Mouse (Mus musculus) stomach, postnatal 0 days (tissue): Measurements from ENCODE around the gene Dab1. TPM values are rescaled to one million over a fixed set of nuclear protein-coding genes. Genes with fewer than 3 reads are reported as not detected.
A peak's percentile ranks its signal among the peaks of the same experiment; 100 is the strongest.

Experiments used
- ATAC-seq: fragments of 200-750 bp; cut with Nextera tagmentation; 2 replicates; pipeline ENCODE4 v1.8.0; 2017; ENCODE audit not compliant: low FRiP score, low TSS enrichment
- DNase-seq: peaks from one replicate; pipeline ENCODE4 v3.0.0-alpha.2; 2016; ENCODE audit warnings: low spot score
- H3K27ac ChIP-seq: fragments of 300-500 bp; sonication (generic); replicated peaks from 2 replicates; pipeline ENCODE4 v1.5.1; 2014; ENCODE audit warnings: mild to moderate bottlenecking, control low read depth
- H3K27me3 ChIP-seq: fragments of 300-500 bp; sonication (generic); 2 replicates; pipeline ENCODE4 v1.6.1; 2014; ENCODE audit warnings: low read length; ENCODE audit not compliant: control insufficient read depth, insufficient read depth
- H3K36me3 ChIP-seq: fragments of 300-500 bp; sonication (generic); 2 replicates; pipeline ENCODE4 v1.6.1; 2014; ENCODE audit warnings: low read length, mixed read lengths; ENCODE audit not compliant: control insufficient read depth, insufficient read depth
- H3K4me1 ChIP-seq: fragments of 300-500 bp; sonication (generic); replicated peaks from 2 replicates; pipeline ENCODE4 v1.6.1; 2014; ENCODE audit warnings: antibody characterized with exemption; ENCODE audit not compliant: control insufficient read depth, insufficient read depth
- H3K4me2 ChIP-seq: fragments of 300-500 bp; sonication (generic); replicated peaks from 2 replicates; pipeline ENCODE4 v1.6.1; 2014; ENCODE audit warnings: low read depth, mild to moderate bottlenecking, control low read depth, moderate library complexity
- H3K4me3 ChIP-seq: fragments of 300-500 bp; sonication (generic); 2 replicates; pipeline ENCODE4 v1.5.1; 2014; ENCODE audit warnings: low read depth, low read length, control low read depth
- H3K9ac ChIP-seq: fragments of 300-500 bp; sonication (generic); 2 replicates; pipeline ENCODE4 v1.6.1; 2014; ENCODE audit warnings: mild to moderate bottlenecking, low read length, control low read depth, mixed read lengths
- H3K9me3 ChIP-seq: fragments of 300-500 bp; sonication (generic); 2 replicates; pipeline ENCODE4 v1.6.1; 2016; ENCODE audit warnings: low read length; ENCODE audit not compliant: control insufficient read depth
- CTCF ChIP-seq: IDR thresholded peaks from 2 replicates; pipeline ENCODE4 v1.5.1; 2016; ENCODE audit warnings: antibody characterized with exemption, low read depth, mild to moderate bottlenecking, moderate library complexity
- EP300 ChIP-seq: optimal IDR thresholded peaks from 2 replicates; pipeline ENCODE3; 2016; ENCODE audit warnings: antibody characterized with exemption
- WGBS: fragments of 180-500 bp; shearing (Covaris S2); extraction: QIAGEN DNeasy Blood & Tissue Kit; methylation state at CpG from one replicate; pipeline ENCODE4 v1.1.7; 2014; 5-methylcytosine and 5-hydroxymethylcytosine counted together
- polyA plus RNA-seq: library from polyadenylated mRNA; unstranded; fragments of >200 nt; fragmentation: Nextera tagmentation; extraction: Ambion mirVana; gene quantifications from 2 replicates; pipeline ENCODE4 v1.2.1, GENCODE M21; 2015

Dab1 gene
- polyA plus RNA-seq, 1 experiment from 2014 or later = 7.4 TPM

DNA sequence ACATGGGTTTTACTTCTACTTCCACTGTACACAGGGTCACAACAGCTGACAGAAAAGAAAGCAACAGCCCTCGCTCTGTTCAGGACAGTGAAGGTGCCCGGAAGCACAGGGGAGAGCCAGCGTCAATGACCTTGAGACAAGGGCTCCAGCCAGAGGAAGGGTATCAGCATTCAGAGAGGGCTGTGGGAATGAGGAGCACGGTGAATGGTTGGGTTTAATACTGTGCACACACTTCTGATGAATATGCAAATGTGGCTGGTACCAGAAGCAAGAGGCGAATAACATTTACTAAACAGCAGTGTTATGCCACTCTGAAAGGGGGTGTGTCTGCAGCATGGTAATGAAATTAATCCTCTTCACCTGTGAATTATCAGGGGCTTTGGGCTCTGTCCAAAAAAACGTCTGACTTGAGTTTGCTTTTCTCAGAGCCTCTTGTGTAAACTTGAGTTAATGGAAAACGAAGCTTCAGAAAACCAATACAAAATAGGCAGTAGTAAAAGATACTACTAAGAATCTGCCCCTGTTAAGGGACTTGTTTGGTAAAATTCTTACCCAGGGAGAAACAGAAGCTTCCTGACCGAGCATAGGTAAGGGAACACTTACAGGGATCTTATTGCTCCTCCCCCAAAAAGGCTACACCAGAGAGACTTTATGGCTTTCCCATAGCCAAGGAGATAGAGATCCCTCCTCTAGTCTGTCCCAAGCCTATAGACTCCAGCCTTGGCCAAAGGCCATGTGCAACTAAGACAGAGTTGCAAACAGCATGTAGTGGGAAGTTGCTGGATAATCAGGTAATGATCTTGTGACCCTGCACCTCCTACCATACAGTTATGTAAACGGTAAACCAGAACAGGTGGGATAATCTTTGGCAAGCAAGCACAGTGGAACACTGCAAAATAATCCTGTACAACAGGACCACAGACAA is 592.6 kb downstream of the Dab1 start:
- no peak for TF ChIP-seq CTCF
- no peak for TF ChIP-seq EP300
- Histone ChIP-seq H3K27ac (no peak overlapping the region), H3K4me1 (no peaks in the 10 kb centered on the region), H3K4me2 (no peak overlapping the region), H3K9ac (no peak overlapping the region), H3K36me3 (no peaks in the 10 kb centered on the region), H3K27me3 (no peaks in the 10 kb centered on the region), H3K4me3 (no peak overlapping the region), H3K9me3 (no peaks in the 10 kb centered on the region)
- DNase-seq = no peak
- WGBS = 47% methylated on average over 9 of the region's 9 CpGs
- ATAC-seq = 0 out of 2 replicates have a peak, but pooled peaks have one; percentile 4

DNA sequence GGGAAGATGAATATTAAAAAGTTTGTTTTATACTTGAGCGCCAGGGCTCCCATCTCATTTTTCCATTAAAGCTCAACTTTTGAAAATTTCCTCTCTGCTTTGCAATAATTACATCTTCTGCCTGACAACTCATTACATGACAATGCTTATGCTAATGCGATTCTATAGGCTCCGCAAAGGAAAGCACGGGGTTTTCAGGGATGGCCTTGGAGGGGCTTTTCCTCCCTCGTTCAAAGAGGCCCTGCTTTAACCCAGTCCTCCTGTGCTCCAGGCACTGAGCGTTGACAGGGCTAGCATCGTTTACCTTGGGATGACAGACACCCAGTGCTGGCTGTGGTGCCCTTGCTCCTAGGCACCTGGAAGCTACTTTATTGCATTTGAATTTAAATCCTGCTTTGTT is 595.6 kb downstream of the Dab1 start:
- ATAC-seq = no peak
- no peak overlapping the region for H3K9ac ChIP-seq
- DNase-seq = no peak
- H3K4me1 ChIP-seq = no peaks in the 10 kb centered on the region; the same call in 1 of the 2 replicates
- H3K27me3 ChIP-seq = no peaks in the 10 kb centered on the region
- H3K4me2 ChIP-seq = no peak overlapping the region
- WGBS = 64% methylated on average over 7 of the region's 7 CpGs
- no peaks in the 10 kb centered on the region for H3K36me3 ChIP-seq
- H3K4me3 ChIP-seq = no peak overlapping the region
- H3K9me3 ChIP-seq = no peaks in the 10 kb centered on the region
- TF ChIP-seq EP300 (no peak), CTCF (no peak)
- no peak overlapping the region for H3K27ac ChIP-seq

DNA sequence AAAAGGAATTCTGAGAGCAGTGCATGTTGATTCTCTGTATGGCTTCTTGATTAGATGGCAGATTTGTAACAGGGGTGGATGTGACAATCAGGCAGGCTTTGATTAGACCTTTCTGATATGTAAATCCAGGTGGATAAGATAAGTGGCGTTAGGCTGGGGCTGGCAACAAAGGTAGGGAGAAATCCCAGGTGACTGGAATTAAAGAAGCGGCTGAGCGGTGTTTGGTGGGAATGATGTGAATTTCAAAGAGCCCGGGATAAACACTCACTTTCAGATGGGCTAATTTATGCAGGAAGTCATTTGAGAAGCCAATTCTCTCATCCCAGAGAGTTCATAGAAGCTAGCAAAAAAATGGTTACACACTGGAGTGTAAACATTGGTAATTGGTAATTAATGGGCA is 598.2 kb downstream of the Dab1 start:
- Histone ChIP-seq H3K4me1 (no peaks in the 10 kb centered on the region; the same call in 1 of the 2 replicates), H3K9me3 (no peaks in the 10 kb centered on the region), H3K9ac (no peak overlapping the region), H3K36me3 (no peaks in the 10 kb centered on the region), H3K27me3 (no peaks in the 10 kb centered on the region), H3K4me2 (no peak overlapping the region), H3K4me3 (no peak overlapping the region), H3K27ac (no peak overlapping the region)
- DNase-seq (no peak), ATAC-seq (no peak)
- WGBS = 52% methylated on average over 4 of the region's 4 CpGs
- no peak for TF ChIP-seq EP300
- no peak for TF ChIP-seq CTCF

DNA sequence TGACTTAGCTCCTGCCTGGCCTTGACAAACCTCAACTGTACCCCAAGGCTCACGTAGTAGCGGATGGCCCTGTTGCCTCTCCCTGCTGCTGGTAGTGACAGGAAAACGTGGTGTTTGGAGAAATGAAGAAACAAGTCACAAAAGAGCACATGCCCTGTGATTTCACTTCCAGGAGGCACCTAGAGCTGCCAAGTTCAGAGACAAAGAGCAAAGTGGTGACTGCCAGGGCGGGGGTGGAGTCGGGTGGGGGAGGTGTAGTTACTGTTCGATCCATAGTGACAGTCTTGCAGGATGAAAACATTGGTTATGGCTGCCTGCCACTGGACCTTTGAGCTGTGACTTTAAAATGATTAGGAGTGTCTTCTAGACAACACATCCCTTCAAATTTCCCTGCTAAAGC is 599.6 kb downstream of the Dab1 start:
- Histone ChIP-seq H3K9ac (no peak overlapping the region), H3K4me1 (no peaks in the 10 kb centered on the region; the same call in 1 of the 2 replicates), H3K27ac (no peak overlapping the region), H3K27me3 (no peaks in the 10 kb centered on the region), H3K4me3 (no peak overlapping the region), H3K4me2 (no peak overlapping the region), H3K9me3 (no peaks in the 10 kb centered on the region), H3K36me3 (no peaks in the 10 kb centered on the region)
- ATAC-seq (no peak), DNase-seq (peak; percentile 18)
- 42% methylated on average over 6 of the region's 6 CpGs for WGBS
- TF ChIP-seq EP300 = no peak

DNA sequence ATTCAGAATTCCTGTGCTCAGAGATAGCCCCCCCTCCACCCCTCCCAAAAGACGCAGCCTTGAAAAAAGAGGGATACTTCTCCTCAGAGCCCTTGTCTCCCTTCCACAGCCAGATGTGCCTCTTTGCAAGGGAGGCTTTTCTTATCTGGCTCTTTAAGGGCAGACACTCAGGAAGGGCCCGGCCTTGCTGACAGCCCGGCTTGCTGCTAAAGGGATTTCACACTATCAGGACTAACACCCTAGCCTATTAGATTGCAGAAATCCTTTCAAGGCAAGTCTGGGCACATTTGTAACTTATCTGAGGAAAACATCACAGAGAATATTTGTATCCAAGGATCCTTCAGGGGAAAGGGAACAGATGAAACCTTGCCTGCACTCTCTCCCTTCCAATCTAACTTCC is 600.9 kb downstream of the Dab1 start:
- ATAC-seq (no peak), DNase-seq (no peak)
- TF ChIP-seq EP300 (no peak), CTCF (no peak)
- H3K9me3 ChIP-seq = no peaks in the 10 kb centered on the region
- no peak overlapping the region for H3K4me2 ChIP-seq
- H3K4me1 ChIP-seq = no peaks in the 10 kb centered on the region; the same call in 1 of the 2 replicates
- H3K9ac ChIP-seq = no peak overlapping the region
- WGBS = 35% methylated on average over 3 of the region's 3 CpGs
- no peak overlapping the region for H3K27ac ChIP-seq
- no peak overlapping the region for H3K4me3 ChIP-seq
- no peaks in the 10 kb centered on the region for H3K27me3 ChIP-seq
- no peaks in the 10 kb centered on the region for H3K36me3 ChIP-seq

DNA sequence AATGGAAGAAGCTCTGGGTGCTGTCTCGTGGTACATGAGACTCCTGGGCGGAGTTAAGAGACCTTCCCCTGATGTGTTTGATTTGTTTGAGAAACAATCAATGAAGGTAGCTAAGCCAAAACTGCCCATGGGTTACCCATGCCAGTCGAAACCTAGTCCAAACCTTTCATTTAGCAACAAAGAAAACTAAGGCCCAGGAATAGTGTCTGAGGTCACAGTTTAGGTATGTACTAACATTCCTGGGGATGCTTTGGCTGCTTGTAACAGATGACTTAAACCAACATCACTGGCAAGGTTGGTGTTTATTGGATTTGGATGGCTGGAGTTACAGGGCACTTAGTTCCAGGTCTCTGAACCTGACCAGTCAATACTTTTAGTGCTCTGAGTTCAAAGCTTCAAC is 610.1 kb downstream of the Dab1 start:
- Histone ChIP-seq H3K4me2 (no peak overlapping the region), H3K36me3 (no peaks in the 10 kb centered on the region), H3K4me3 (no peak overlapping the region), H3K27me3 (no peaks in the 10 kb centered on the region), H3K27ac (no peak overlapping the region), H3K9ac (no peak overlapping the region), H3K9me3 (no peaks in the 10 kb centered on the region), H3K4me1 (no peaks in the 10 kb centered on the region)
- 69% methylated on average over 3 of the region's 3 CpGs for whole genome bisulfite sequencing
- DNase-seq = no peak
- no peak for ATAC-seq
- no peak for TF ChIP-seq CTCF
- TF ChIP-seq EP300 = no peak
